Mouse (Mus musculus) spleen, postnatal 14 days (tissue): ENCODE data around the gene Gm26657.

Experiments used
- DNase-seq, 2 experiments: peaks; one replicate each; pipeline ENCODE4 v3.0.0; 2021 to 2022; ENCODE audit warnings: low spot score in 2 of 2

The Gm26657 gene

DNA sequence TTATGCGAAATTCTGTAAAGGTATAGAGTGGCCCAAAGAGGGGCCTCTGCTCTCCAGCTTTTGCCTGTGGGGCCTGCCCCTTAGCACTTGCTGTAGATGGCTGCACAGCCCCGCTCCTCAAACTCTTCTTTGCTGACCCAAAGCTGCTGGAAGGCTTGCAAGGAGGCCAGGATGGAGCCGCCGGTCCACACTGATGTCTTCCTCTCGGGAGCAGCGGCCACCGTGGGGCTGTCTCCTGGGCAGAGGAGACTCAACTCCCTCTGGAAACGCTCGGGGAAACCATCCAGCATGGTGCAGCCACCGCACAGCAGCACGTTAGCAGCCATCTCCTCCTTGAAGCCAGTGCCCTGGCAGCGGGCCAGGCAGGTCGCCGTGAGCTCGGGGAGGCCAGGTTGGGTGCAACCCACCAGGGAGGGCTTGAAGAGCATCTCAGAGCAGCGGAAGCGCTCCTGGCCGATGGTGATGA is at the start of gene Gm26657:
Gene Gm26657, plus strand, starts transcription at position 51 of the 466 bp plus-strand sequence.
- DNase-seq, result no peak

DNA sequence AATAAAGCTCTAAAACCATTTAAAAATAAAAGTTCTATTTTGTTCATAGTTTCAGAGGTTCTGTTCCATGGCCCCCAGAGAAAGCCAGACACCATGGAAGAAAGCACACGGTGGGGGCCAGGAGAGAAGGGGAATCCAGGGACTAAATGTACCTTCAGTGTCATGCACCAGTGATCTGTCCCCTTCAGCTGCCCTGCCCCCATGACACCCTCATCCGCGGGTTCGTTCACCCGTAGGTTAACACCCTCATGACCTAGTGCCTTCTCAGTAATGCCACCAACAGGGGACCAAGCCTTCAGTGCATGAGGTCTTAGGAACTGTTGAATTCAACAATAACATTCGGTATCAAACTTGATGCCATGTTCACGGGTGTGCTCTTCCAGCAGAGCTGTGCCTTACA is 43.5 kb upstream of the Gm26657 start:
- DNase-seq, result no peak

GRCm38 (mm10) chr4:56698671-56699070 is 41.2 kb upstream of the Gm26657 start:
- no peak for DNase-seq

GRCm38 (mm10) chr4:56702234-56702633 is 37.6 kb upstream of the Gm26657 start:
- DNase-seq, result no peak

GRCm38 (mm10) chr4:56713155-56713554 is 26.7 kb upstream of the Gm26657 start:
- DNase-seq, result no peak

DNA sequence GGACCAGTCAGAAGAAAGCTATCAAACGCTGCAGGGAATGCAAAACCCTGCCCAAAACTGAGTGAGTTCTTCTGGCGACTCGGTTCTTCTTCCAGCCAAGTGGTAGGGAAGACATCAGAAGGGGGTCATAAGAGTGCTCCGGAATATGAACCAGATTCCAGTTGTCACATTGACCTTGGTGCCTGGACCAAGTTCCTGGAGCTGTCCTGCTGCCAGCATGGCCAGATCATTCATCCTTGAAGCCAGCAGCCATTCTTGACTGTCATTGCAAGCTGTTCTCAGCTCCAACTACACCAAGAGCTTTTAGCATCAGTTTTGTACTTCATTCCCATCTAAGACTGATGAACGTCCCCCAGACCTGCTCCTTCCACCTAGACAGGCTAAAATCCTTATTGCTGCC is 23.1 kb upstream of the Gm26657 start:
- DNase-seq, result no peak

GRCm38 (mm10) chr4:56717932-56718331 is 21.9 kb upstream of the Gm26657 start:
- no peak for DNase-seq

GRCm38 (mm10) chr4:56718573-56719442 is 21.1 kb upstream of the Gm26657 start:
- no peak for DNase-seq

- no peak for DNase-seq
Observed at GRCm38 (mm10) chr4:56719456-56719855, 20.4 kb upstream of the Gm26657 start.

- no peak for DNase-seq
Observed at GRCm38 (mm10) chr4:56720403-56720802, 19.5 kb upstream of the Gm26657 start.

DNA sequence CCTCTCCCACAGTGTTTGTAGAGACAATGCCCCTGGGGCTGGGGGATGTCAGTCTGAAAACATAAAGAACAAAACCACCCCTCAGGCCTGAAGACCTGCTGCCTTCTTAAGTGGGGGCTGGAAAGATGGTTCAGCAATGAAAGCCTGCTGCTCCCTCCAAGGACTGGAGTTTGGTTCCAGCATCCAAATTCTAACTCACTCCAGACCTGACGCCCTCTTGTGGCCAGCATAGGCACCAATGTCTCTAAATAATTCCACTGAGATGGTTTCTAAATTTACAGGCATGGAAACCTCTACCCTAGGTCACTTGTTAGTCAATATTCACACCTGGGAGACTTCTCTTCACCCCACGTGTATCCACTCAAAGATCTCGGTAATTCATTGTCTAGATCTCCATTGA is 18.4 kb upstream of the Gm26657 start:
- DNase-seq, result no peak

GRCm38 (mm10) chr4:56722346-56722745 is 17.5 kb upstream of the Gm26657 start:
- no peak for DNase-seq

GRCm38 (mm10) chr4:56723237-56723636 is 16.6 kb upstream of the Gm26657 start:
- DNase-seq, result no peak

DNA sequence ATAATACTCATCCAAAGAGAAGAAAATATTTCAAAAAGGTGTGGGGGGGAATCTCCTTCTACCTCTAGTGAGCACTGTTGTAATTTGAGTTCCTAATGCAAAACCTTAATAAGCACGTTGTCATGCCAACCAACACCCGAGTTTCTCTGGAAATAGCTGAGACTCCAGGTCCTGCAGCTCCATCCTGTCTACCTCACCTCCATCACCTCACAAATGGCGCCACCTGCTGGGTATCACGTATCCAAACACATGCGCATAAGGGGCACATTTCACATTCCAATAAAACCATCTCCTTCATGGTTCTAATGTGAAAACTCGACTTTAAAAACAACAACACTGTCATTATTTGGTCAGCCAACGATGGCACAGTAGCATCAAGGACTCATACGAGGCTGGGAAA is 14.0 kb upstream of the Gm26657 start:
- DNase-seq, result no peak

- DNase-seq, result no peak
Observed at GRCm38 (mm10) chr4:56740611-56741010, 741 bp downstream of the Gm26657 start.

DNA sequence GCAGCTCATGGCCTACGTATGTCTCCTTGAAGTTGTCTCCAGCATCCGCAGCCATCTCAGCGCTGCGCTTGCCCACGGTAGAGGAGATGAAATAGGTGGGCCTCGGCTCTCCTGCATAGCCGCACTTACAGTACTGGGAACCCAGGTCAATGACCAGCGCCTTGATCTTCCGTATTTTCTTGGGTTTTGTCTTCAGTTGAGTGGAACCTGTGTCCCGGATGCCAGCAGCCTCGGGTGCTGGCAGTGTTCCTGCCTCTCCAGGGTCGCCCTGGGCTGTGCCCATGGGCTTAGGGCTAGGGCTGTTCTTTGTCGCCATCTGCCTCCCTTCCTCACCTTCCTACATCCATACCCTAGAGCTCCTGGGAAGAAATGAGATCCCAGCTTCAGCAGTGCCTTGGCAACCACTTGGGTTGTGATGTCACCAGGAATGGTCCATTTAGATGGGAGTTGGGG is 1.2 kb downstream of the Gm26657 start, which contains the start of gene Actl7b:
Gene Actl7b, minus strand, starts transcription at position 403 of the 453 bp plus-strand sequence.
- no peak for DNase-seq

- DNase-seq, result no peak
Observed at GRCm38 (mm10) chr4:56742698-56743097, 2.8 kb downstream of the Gm26657 start.

DNA sequence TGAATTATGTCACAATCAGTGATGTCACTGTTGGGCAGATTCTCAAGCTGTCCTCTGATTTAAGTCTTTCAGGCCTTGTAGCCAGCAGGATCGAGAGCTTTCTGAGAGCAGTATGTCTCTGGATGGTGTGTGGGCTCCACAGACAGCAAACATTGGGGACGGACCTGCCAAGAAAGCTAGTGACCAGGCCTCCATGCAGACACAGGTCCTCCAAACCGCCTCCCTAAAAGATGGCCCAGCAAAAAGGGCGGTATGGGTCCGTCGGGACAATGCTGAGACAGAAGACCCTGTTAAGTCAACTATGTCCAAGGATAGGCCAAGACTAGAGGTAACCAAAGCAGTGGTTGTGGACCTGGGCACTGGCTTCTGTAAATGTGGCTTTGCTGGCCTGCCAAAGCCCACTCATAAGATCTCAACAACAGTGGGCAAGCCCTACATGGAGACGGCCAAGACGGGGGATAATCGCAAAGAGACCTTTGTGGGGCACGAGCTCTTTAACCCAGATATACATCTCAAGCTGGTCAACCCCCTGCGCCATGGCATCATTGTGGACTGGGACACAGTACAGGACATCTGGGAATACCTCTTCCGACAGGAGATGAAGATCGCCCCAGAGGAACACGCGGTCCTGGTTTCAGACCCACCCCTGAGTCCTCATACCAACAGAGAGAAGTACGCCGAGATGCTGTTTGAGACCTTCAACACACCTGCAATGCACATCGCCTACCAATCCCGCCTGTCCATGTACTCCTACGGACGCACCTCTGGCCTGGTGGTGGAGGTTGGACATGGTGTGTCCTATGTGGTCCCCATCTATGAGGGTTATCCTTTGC is 3.7 kb downstream of the Gm26657 start, which contains the start of gene Actl7a:
Gene Actl7a, plus strand, starts transcription at position 51 of the 833 bp plus-strand sequence.
- DNase-seq, result no peak

DNA sequence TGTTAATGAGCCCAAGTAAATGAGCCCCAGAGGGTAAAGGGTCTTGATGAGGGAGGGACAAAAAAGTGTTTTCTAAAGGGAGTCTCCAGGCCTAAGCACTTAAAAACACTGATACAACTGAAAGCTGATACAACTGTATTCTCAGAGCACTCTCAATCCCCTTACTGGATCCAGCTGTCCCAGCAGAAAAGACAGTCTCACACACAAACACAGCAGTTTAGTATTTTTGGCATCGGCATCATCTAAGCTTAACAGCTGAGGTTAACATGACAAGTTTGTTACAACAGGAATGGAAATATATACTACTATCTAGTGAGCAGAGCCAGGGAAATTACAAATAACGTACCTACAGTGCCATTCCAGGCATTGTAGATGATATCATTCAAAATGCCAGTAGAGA is 6.5 kb downstream of the Gm26657 start:
- DNase-seq, result no peak

DNA sequence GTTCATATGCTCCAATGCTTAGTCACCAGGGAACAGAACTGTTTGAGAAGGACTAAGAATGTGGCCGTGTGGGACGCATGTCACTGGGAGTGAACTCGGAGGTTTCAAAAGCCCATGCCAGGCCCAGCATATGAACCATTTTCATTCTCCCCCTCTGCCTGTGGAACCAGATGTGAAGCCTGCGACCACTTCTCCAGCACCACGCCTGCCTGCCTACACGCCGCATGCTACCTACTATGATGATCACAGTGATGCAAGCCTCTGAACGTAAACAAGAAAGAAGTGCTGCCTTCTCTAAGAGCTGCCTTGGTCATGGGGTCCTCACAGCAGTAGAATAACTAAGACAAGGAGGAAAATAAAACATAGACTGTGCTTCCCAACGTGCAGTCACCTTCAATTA is 7.6 kb downstream of the Gm26657 start:
- DNase-seq, result no peak

GRCm38 (mm10) chr4:56756021-56756420 is 16.2 kb downstream of the Gm26657 start:
- no peak for DNase-seq

- no peak for DNase-seq
Observed at GRCm38 (mm10) chr4:56756966-56757600, 17.2 kb downstream of the Gm26657 start.
